Mouse (Mus musculus) limb, embryonic 12.5 days (tissue): ENCODE data around the gene 3110040N11Rik. TPM values are rescaled to one million over a fixed set of nuclear protein-coding genes. Genes with fewer than 3 reads are reported as not detected.

Source experiments
- ATAC-seq: fragments of 200-750 bp; cut with Nextera tagmentation; 2 replicates; pipeline ENCODE4 v1.8.0; 2017; ENCODE audit warnings: low read depth, moderate TSS enrichment; ENCODE audit not compliant: insufficient number of reproducible peaks, insufficient read depth, low FRiP score, low TSS enrichment
- H3K27ac ChIP-seq: fragments of 300-500 bp; sonication (generic); 2 replicates; pipeline ENCODE4 v1.5.1; 2016; ENCODE audit warnings: mild to moderate bottlenecking, moderate library complexity
- H3K27me3 ChIP-seq: fragments of 300-500 bp; sonication (generic); 2 replicates; pipeline ENCODE4 v1.6.1; 2016; ENCODE audit warnings: mild to moderate bottlenecking, moderate library complexity
- H3K36me3 ChIP-seq: fragments of 300-500 bp; sonication (generic); 2 replicates; pipeline ENCODE4 v1.6.1; 2016; ENCODE audit warnings: mild to moderate bottlenecking, moderate library complexity
- H3K4me1 ChIP-seq: fragments of 300-500 bp; sonication (generic); replicated peaks from 2 replicates; pipeline ENCODE4 v1.6.1; 2016
- H3K4me2 ChIP-seq: fragments of 300-500 bp; sonication (generic); 2 replicates; pipeline ENCODE4 v1.6.1; 2016; ENCODE audit warnings: mild to moderate bottlenecking, moderate library complexity
- H3K4me3 ChIP-seq: fragments of 300-500 bp; sonication (generic); replicated peaks from 2 replicates; pipeline ENCODE4 v1.5.1; 2016; ENCODE audit warnings: mild to moderate bottlenecking
- H3K9ac ChIP-seq: fragments of 300-500 bp; sonication (generic); replicated peaks from 2 replicates; pipeline ENCODE4 v1.6.1; 2016; ENCODE audit warnings: mild to moderate bottlenecking, moderate library complexity
- H3K9me3 ChIP-seq: fragments of 300-500 bp; sonication (generic); 2 replicates; pipeline ENCODE4 v1.6.1; 2016; ENCODE audit warnings: mild to moderate bottlenecking, moderate library complexity
- WGBS: fragments of 180-500 bp; shearing (Covaris S2); methylation state at CpG from one replicate; pipeline ENCODE4 v1.1.7; 2016; 5-methylcytosine and 5-hydroxymethylcytosine counted together
- polyA plus RNA-seq: library from polyadenylated mRNA; unstranded; fragments of >200 nt; fragmentation: Nextera tagmentation; extraction: Ambion mirVana; gene quantifications from 2 replicates; pipeline ENCODE4 v1.2.1, GENCODE M21; 2016

3110040N11Rik gene
- polyA plus RNA-seq, 1 experiment from 2014 or later: 50.4 TPM

DNA sequence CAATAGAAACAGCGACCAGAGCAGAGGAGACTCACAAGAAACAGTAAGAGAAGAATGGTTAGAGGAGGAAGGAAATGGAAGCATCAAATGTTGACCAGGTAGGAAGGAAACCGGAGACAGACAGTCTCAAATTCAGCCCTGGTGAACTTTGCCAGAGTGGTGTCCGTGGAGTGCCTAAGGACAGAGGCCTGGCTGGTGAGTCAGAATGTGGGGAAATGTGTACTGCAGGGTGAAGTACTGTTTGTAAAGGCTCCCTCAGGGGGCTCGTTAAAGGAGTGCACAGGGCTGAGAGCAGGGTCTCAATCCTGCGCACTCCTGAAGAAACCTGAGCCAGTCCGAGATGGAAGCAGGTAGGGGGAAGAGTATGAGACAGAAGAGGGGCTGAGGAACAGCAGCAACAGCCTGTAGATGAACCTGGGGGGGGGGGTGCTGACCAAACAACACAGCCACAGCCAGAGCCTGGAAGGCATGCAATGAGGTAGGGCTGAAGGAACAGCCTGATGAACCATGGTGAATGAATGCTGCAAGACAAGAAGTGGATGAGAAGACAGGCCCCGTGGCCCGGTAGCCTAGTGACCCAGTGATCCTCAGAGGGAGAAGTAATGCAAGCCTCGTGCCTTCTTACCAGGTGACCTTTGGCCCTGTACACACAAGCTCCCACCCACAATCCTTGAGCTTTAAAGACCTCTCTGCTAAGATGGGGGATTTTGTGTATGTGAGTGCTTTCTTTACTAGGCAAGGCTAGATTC is 53.8 kb downstream of the 3110040N11Rik start:
- Histone ChIP-seq H3K4me1 (peaks cover 7% of the 10 kb centered on the region; the same call in 1 of the 2 replicates), H3K4me2 (no peak overlapping the region), H3K9ac (no peak overlapping the region), H3K27ac (peak overlapping the region; percentile 14; the same call in 1 of the 2 replicates), H3K27me3 (no peaks in the 10 kb centered on the region), H3K4me3 (no peak overlapping the region), H3K36me3 (no peaks in the 10 kb centered on the region), H3K9me3 (no peaks in the 10 kb centered on the region)
- 52% methylated on average over 9 of the region's 9 CpGs for WGBS
- no peak for ATAC-seq

DNA sequence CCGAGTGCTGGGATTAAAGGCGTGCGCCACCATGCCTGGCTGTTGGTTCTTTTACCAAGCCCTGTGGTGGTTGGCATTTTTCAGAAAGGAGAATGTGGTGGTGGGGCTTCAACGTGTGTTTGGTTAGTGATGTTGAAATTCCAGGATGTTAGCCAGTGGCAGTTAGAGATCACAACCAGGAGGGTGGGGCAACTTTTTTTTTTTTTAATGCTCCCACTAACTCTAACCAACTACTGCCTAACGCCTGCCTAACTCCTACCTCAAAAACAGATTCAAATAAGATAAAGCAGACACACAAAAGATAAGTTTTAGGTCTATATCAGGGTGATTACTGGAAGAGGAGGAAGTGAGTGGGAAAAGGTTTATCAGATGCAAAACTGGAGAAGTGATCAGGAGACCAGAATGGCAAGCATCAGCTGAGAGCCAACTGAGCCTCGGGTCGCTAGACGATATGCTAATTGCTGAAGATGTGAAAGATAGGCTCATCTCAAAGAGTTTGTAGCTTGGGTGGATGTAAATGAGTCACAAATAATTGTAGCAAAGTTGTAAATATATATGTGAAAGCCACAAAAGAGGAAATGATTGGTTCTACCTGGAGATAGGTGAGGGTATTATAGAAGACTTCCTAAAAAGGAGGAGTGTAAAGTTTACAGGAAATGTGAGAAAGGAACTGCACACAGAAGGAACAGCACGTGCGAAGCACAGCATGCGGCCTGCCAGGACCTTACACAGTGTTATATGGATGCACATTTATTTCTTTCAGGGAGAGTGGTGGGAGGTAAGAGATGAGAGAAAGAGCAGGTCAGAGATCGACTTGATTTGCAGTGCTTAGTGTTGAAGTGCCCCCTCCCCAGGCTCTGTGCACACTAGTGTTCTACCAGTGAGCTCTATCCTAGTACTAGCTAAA is 56.8 kb downstream of the 3110040N11Rik start:
- Histone ChIP-seq H3K4me3 (no peak overlapping the region), H3K4me1 (peaks cover 18% of the 10 kb centered on the region), H3K9ac (no peak overlapping the region), H3K9me3 (no peaks in the 10 kb centered on the region), H3K27me3 (no peaks in the 10 kb centered on the region), H3K27ac (no peak overlapping the region), H3K36me3 (no peaks in the 10 kb centered on the region), H3K4me2 (no peak overlapping the region)
- ATAC-seq: no peak
- WGBS: 86% methylated on average over 12 of the region's 12 CpGs

Other genes starting within 250 kb of the 3110040N11Rik start
- 0.08 TPM in 1 of 2 replicates, not detected in the other for gene Fsd2, start 222.5 kb downstream of the 3110040N11Rik start, polyA plus RNA-seq
- gene Whamm, start 218.2 kb downstream of the 3110040N11Rik start, polyA plus RNA-seq: 4.0 and 4.5 TPM in 2 replicates
- gene Homer2, start 82.0 kb downstream of the 3110040N11Rik start, polyA plus RNA-seq: 42.5 and 46.7 TPM in 2 replicates
- gene Ramac, start 26.6 kb downstream of the 3110040N11Rik start, polyA plus RNA-seq: 113 and 114 TPM in 2 replicates
- gene Btbd1, start 40.0 kb upstream of the 3110040N11Rik start, polyA plus RNA-seq: 76.7 and 83.8 TPM in 2 replicates
- gene Gm10160, start 66.3 kb upstream of the 3110040N11Rik start, polyA plus RNA-seq: not detected in 2 replicates
- gene Tm6sf1, start 69.5 kb upstream of the 3110040N11Rik start, polyA plus RNA-seq: 16.1 and 16.9 TPM in 2 replicates
- gene Hdgfl3, start 145.0 kb upstream of the 3110040N11Rik start, polyA plus RNA-seq: 35.0 and 37.8 TPM in 2 replicates
- gene Bnc1, start 202.8 kb upstream of the 3110040N11Rik start, polyA plus RNA-seq: 4.2 and 4.4 TPM in 2 replicates